Mouse (Mus musculus): ENCODE results near the gene Tnfrsf26. TPM values are rescaled to one million over a fixed set of nuclear protein-coding genes. Genes with fewer than 3 reads are reported as not detected.

Tnfrsf26 gene
- polyA plus RNA-seq, 1 experiment from 2014 or later = 0.07 TPM

Small RNA genes within 50 kb of the gene (microRNA-seq; reads per million reads assigned to microRNA genes)
- gene Mir7064 (ENCODE audit: borderline number of aligned reads) = not detected

Other genes starting within 250 kb of the Tnfrsf26 start
- 1,085 and 1,117 TPM in 2 replicates for gene Cdkn1c, start 167.7 kb downstream of the Tnfrsf26 start, polyA plus RNA-seq (2014; fragmentation: Nextera tagmentation; extraction: Ambion mirVana)
- gene Slc22a18, start 155.0 kb downstream of the Tnfrsf26 start, polyA plus RNA-seq (2014; fragmentation: Nextera tagmentation; extraction: Ambion mirVana) = 0.58 and 1.0 TPM in 2 replicates
- 2.8 and 2.9 TPM in 2 replicates for gene Phlda2, start 125.6 kb downstream of the Tnfrsf26 start, polyA plus RNA-seq (2014; fragmentation: Nextera tagmentation; extraction: Ambion mirVana)
- 178 and 197 TPM in 2 replicates for gene Nap1l4, start 79.6 kb downstream of the Tnfrsf26 start, polyA plus RNA-seq (2014; fragmentation: Nextera tagmentation; extraction: Ambion mirVana)
- 55.9 and 56.7 TPM in 2 replicates for gene Cars, start 28.6 kb downstream of the Tnfrsf26 start, polyA plus RNA-seq (2014; fragmentation: Nextera tagmentation; extraction: Ambion mirVana)
- 8.3 and 11.5 TPM in 2 replicates for gene Tnfrsf22, start 20.9 kb upstream of the Tnfrsf26 start, polyA plus RNA-seq (2014; fragmentation: Nextera tagmentation; extraction: Ambion mirVana)
- 0.43 and 0.59 TPM in 2 replicates for gene Tnfrsf23, start 57.1 kb upstream of the Tnfrsf26 start, polyA plus RNA-seq (2014; fragmentation: Nextera tagmentation; extraction: Ambion mirVana)
- gene Osbpl5, start 128.3 kb upstream of the Tnfrsf26 start, polyA plus RNA-seq (2014; fragmentation: Nextera tagmentation; extraction: Ambion mirVana) = 11.9 and 13.9 TPM in 2 replicates
- not detected in 2 replicates for gene Mrgprg, start 138.3 kb upstream of the Tnfrsf26 start, polyA plus RNA-seq (2014; fragmentation: Nextera tagmentation; extraction: Ambion mirVana)
- 1.4 and 1.7 TPM in 2 replicates for gene Mrgpre, start 155.8 kb upstream of the Tnfrsf26 start, polyA plus RNA-seq (2014; fragmentation: Nextera tagmentation; extraction: Ambion mirVana)
- 7.3 and 7.5 TPM in 2 replicates for gene Nadsyn1, start 194.1 kb upstream of the Tnfrsf26 start, polyA plus RNA-seq (2014; fragmentation: Nextera tagmentation; extraction: Ambion mirVana)
- 56.4 and 66.4 TPM in 2 replicates for gene Dhcr7, start 194.4 kb upstream of the Tnfrsf26 start, polyA plus RNA-seq (2014; fragmentation: Nextera tagmentation; extraction: Ambion mirVana)
- gene Gm498, start 238.1 kb upstream of the Tnfrsf26 start, polyA plus RNA-seq (2014; fragmentation: Nextera tagmentation; extraction: Ambion mirVana) = not detected in 2 replicates

Data from embryonic facial prominence, embryonic 11.5 days (tissue).